Mouse (Mus musculus): Measurements from ENCODE around the gene Akp3.

Akp3 gene

DNA sequence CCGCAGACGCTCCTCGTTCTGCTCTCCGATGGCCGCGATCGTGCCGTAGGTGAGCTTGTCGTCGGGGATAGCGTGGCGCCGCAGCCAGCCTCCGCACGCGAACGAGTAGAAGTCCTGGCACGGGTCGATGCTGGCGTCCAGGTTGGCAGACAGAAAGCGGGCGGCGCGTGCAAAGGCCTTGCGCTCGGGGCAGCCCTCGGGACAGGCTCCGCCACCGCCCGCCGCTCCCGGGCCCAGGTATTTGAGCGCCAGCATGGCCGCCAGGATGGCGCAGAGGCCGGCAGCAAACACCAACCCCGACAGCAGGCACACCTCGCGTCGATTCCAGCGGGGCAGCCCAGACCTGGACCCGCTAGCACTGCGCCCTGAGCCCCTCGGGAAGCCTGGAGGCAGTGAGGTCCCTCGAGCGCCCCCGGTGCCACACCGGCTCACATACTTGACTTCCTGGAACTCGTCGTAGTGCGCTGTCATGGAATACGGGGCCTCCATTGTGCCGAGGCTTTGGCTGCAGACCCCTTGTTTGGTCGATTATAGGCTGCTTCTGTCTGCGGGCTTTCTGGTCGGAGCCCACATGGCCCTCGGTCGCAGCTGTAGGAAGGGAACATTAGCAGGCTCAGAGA lies 29.8 kb downstream of the Akp3 start:
- no peak for DNase-seq (ENCODE audit: low spot score in 2 of 2)

DNA sequence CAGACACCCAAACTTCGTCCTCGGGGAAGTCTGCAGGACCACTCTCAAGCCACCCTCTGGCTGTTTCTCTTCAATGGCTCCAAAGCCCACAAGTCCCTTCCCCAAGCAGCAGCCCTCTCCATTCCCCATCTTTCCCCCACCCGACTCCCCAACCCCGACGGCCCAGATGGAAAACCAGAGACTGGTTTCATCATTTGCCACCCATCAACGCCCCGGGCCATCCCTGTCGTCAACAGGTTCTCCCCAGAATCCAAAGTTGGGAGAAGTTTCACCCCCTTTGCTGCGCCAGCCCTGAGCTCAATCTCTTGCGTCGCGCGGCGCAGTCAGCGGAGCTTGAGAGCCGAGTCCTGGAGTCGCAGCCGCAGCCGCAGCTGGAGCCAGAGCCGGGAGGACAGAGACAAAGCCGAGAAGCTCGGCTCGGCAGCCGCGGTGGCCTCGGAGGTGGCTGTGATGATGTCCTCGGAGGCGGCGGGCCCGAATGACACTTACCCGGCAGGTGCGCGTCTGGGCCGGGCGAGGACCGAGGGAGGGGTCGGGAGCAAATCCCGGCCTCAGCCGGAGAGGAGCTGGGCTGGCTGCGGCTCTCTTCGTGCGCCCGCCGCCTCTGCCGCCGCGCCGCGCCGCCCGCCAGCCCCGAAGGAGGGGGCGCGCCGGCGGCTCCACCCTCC lies 30.9 kb downstream of the Akp3 start:
- DNase-seq (ENCODE audit: low spot score in 2 of 2), result no peak

DNA sequence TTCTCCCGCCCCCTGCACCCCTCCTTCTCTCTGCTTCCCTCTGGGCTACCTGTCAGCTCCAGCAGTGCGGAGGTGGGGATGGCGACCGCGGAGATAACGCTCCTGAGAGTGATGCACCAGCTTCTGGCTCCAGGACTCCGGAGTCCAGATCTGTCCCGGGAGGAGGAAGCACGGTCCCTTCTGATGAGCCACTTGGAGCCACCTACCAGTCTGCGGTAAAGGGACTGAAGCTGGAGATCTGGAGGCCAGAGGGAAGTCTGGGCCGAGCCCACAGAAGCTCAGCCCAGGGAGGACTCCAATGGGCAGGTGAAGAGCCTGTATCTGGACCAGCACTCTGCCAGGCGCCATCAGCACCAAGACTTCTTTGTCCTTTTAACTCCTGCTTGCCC lies 31.4 kb downstream of the Akp3 start, which contains the start of gene Ecel1:
Gene Ecel1 (minus strand): TSS at position 323 of the 389 bp plus-strand sequence.
- DNase-seq (ENCODE audit: low spot score in 2 of 2), result no peak

DNA sequence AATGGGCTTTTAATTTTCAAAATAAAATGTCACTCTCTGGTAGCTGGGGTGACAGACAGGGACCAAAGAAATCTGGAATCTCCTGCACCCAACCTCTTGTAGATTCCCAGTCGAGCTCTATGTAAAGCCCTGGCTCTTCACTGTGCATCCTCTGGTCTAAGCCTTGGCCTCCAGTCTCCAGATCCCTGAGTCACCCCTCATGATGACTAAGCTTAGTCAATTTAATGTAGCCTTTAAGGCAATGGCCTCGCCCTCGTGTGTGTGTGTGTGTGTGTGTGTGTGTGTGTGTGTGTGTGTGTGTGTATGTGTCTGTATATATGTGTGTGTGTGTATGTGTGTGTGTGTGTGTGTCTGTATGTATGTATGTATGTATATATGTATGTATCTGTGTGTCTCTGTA lies 34.6 kb downstream of the Akp3 start:
- no peak for DNase-seq (ENCODE audit: low spot score in 2 of 2)

DNA sequence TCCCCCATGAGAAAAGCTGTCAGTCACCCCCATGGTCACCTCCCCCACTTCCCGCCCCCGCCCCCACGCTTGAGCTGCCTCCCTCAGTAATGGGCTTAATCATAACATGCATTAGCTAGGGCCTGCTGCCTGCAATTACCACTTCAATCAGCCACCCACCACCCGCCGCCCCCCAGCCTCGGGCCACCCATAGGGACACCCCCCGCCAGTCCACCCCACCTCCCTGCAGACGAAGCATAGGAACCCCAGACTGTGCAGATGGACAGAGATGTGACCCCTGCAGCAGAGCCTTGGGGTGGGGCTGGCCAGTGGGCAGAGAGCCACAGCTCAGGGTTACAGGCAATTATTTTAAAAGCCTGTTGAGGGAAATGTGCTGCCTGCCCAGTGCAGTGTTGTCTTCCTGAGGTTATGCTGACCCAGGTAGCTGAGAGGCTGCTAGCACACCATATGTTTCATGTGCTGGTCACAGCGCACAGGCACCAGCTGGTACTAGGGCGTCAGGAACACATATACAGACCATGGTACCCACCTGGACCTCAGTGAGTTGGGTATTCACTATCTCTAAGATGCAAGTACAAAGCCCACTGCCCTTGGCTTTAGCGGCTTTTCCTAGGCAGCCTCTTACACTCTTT lies 39.5 kb downstream of the Akp3 start:
- no peak for DNase-seq (ENCODE audit: low spot score in 2 of 2)

DNA sequence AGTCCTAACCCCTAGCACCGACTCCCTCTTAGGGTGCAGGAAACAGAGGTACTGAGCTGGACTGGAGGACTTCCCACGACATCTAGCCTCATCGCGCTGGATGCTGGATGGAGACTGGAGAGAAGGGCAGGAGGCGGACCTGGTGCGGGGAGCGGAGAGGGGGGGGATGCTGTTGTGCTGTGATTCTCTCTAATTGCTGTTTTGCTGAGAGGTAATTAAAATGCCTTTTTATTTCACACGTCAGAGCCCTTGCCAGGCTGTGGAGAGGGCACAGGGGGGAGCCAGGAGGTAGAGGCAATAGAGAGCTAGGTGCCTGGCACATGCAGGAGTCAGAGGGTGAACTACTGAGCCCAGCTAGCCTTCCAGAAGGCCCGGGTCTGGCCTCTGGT lies 40.0 kb downstream of the Akp3 start:
- DNase-seq (ENCODE audit: low spot score in 2 of 2), result no peak

DNA sequence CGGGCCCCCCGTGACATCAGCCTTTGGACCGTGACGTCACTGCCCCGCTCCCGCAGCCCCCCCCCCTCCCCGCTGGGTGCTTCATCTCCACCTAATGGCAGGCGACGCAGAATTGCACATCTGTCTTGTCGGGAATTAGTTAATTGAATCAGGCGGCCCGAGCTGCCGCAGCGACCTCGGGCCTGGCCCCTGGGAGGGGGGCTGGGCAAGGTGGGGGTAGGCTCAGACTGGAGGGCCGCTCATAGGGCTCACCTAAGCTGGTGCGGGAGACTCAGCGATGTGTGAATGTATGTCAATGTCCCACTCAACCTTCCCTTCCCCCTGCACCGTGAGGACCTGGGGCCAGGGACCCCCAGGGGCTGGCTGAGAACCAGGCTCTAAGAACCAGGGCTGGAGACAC lies 45.7 kb downstream of the Akp3 start:
- DNase-seq (ENCODE audit: low spot score in 2 of 2), result no peak

DNA sequence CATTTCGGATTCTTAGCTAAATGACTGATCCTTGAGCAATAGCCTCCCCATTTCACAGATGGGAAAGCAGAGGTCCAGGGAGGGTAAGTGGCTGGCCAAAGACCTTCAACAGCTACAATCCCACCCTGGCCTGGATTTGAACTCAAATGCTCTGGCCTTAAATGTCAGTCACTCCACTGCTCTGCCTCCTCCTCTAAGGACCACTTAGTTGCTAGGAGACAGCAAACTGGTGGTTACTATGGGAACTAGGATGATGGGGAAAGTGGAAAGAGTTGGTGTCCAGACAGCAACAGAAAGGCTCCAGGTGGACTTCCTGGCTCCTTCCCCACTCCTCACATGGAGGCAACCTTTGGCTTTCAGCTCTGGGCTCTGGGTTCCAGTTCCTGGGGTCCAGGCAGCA lies 46.5 kb downstream of the Akp3 start:
- DNase-seq (ENCODE audit: low spot score in 2 of 2), result no peak

DNA sequence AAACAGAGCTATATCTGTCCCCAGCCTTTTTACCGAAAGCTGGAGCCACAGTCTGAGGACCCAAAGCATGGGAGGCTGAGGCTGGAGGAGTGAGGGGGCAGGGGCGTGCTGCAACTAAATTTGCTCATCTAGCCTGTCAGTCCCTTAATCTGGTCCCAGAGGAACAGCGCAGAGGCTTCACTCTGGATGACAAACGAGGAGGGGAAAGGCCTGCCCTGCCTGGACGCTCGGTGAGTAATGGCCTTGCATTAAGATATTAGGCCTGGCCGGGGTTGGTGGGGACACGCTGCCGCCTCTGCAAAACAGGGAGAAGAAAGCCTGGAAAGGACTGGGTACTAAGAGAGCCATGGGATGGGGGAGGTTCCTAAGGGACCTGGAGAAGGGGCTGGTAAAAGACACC lies 47.5 kb downstream of the Akp3 start:
- no peak for DNase-seq (ENCODE audit: low spot score in 2 of 2)

DNA sequence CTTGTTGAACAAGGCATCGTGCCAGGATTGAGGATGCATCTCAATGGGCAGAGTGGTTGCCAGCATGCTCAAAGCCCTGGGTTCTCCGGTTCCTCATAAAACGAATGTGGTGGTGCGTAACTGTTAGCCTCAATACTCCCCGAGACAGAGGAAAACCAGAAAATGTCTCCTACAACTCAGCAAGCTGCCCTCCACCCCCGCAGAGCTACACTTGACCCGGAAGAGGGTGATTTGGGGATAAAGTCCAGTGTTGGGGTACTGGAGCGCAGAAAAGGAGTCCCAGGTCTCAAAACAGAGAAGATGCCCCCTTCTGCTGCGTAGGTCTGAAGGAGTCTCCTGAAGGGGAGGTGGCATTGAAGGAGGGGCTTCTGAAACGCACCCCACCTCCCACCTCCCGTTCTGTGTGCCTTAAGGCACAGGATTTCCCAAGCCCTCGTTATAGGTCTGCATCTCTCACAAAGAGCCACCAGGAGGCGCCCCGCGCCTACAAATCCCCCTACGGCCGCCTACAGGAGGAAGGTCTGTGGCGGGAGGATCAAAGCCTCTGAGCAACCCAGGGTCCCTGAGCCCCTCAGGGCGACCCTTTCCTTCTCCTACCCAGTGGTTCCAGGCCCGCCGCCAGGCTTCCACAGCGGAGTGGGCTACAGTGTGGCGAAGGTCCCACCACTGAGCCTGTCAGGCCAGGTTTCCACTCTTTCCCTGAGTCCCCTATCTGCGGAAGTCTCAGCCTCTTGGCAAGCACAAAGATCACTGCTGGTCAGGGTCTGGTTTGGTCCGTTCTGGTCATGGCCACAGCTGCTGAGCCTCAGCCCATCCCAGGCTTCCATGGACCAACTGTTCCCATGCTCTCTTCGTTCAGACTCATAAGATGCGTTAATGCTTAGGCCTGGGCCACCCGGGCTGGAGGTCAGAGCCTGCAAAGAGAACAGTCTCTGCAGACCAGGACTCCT lies 49.5 kb downstream of the Akp3 start:
- peak in 1 of 2 experiments; percentile 33 for DNase-seq (ENCODE audit: low spot score in 2 of 2)

DNA sequence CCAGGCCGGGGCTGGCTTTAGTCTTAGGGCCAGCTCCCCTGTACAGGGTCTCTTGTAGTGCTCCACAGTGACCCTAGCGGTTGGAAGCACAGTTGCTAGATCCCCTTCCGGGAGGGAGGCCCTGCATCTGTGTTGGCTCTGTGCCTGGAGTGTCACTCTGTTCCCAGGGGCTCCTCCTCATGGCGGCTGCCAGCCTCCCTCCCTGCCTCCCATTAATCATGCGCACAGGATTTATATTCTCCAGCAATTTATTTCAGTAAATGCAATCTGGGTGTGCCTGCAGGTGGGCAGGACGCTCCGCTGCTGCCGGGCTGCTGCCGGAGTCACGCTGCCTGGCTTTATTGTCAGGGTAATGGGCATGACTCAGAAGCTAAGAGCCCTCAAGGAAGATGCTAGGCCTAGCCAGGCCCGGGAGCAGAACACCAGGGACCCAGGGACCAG lies 51.1 kb downstream of the Akp3 start:
- no peak for DNase-seq (ENCODE audit: low spot score in 2 of 2)

All from spleen, postnatal 14 days (tissue).